Mouse (Mus musculus) kidney, postnatal 14 days (tissue): ENCODE data around the gene Ucn3.

Experiments used
- DNase-seq: peaks from one replicate; pipeline ENCODE4 v3.0.0; 2022; ENCODE audit warnings: mixed read lengths

Ucn3 gene

GRCm38 (mm10) chr13:3891479-3892087 lies 53.6 kb downstream of the Ucn3 start:
- DNase-seq = peak; percentile 58
